Mouse (Mus musculus) urinary bladder, postnatal 10 days (tissue): Measurements from ENCODE around the gene Rc3h2.
A peak's percentile ranks its signal among the peaks of the same experiment; 100 is the strongest.

Source experiments
- DNase-seq: peaks from one replicate; pipeline ENCODE4 v3.0.0; 2022; ENCODE audit warnings: low spot score

Rc3h2 gene

DNA sequence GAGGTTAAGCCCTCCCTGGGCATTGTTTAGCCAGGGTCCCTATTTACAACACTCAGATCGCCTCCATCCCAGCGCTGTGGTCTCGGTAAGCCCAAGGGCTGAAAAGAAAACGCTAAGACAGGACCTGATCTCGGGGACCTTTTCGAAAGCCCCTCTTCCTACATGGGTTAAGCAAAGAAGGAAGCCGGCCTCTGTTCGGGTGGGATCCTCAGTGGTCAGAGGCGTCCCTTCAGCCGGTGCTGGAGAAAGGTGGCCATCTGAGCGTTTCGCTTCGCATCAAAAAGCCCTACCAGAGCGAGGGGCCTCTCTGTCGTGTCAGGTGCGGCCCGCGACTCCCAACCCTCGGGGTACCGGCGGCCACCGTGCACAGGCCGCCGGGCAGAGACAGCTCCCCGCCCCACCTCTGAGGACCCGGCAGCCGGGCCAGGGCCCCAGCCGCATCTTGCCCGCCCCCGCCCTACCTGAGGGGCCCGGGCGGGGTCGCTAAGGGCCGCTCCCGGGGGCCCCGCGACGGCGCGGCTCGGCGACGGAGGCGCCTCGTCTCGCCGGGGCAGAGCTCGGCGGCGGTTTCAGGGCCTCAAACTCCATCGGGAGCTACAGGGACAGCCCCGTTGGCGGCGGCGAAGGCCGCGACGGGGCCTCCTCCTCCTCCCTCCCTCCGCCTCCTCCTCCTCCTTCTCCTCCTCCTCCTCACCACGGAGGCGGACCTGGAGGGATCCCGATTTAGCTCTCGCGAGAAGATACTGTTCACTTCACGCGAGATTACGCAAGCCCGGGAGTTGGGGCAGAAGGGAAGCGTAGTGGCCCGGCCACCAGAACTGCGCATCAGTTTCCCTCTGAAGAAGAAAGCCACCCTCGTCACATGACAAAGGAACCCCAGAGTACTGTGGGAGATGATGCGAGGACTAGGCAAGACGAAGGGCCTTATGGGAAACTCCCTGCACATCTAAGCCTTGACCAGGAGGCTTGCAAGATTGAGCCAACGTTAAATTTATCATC, at the start of gene Rc3h2:
Gene Rc3h2 (minus strand): TSS at position 598 of the 999 bp plus-strand sequence.
- DNase-seq, result peak; percentile 85

DNA sequence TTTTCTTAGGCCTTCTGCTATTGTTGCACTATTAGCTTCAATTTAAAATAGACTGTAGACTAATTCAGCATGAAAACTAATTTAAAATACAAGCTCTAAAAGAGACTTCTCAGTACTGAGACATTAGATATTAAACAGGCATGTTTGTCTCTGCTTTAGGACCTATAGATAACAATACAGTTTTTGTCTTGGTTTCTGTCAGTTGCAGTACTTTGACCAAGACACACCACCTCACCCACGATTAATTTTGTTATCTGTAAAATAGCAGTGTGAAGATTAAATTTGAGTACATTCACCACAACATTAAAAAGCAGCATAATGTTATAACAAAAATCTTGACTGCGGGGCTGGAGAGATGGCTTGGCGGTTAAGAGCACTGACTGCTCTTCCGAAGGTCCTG, 43.6 kb upstream of the Rc3h2 start:
- DNase-seq, result no peak

DNA sequence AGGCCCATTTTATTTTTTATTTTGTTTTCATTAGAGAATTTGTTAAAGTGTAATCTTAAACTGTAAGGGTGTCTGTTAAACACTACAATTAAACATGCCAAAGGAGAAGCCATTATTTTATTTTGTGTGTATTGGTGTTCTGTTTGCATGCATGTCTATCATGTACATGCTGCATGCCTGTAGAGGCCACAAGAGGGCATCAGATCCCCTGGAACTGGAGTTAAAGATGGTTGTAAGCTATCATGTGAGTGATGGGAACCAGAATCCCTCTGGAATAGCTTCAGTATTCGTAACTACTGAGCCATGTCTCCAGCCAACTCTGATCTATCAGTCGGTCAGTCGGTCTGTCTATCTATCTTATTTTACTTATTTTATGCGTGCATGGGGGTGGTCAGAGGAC, 38.0 kb upstream of the Rc3h2 start:
- no peak for DNase-seq

DNA sequence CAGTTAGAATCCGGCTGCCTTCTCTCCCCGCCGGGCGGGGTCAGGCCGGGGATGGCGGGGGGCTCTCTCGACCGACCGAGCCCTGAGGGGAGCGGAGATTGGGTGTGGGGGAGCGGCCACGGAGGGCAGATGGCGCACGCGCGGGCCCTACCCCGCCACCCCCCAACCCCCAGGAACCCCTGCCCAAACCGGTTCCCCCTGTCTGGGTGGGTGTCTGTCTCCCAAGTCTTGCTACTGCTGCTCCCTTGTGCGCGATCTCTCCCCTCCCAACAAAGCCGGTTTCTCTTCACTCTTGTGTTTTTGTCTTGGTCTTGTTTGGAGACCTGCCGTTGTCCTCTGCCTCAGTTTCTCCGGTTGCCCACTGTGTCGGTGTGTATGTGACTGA, 29.7 kb upstream of the Rc3h2 start:
- DNase-seq, result no peak

DNA sequence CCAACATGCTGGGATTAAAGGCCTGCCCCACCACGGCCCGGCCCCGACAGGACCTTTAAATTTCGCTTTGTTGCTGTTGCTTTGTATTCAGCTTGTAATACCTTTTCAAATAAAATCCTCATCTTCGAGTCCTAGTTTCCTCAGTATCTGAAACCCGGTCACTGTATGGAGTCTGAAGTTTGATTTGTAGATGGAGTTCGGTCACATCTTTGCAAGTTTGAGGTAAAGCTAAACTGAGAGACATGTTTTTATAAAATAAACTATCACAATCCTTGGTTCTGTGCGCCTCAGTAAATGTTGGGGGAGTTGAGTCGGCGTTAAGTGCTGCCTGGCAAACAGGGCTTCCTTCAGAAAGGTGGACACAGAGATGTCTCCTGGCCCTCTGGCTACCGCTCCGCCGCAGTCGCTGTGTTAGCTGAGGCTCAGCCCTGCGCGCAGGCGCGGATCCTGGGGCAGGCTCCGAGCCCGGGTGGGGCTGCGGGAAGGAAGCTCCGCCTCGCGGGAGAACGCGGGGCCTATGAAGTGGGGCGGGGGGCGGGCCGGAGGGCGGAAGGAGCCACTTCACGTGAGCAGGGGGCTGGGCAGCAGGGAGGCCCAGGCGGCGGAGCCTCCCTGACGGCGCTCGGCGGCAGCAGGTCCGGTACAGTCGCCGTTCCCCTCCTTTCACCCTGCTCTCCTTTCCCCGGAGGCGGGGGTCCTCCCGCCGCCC, 29.1 kb upstream of the Rc3h2 start:
- peak; percentile 75 for DNase-seq

DNA sequence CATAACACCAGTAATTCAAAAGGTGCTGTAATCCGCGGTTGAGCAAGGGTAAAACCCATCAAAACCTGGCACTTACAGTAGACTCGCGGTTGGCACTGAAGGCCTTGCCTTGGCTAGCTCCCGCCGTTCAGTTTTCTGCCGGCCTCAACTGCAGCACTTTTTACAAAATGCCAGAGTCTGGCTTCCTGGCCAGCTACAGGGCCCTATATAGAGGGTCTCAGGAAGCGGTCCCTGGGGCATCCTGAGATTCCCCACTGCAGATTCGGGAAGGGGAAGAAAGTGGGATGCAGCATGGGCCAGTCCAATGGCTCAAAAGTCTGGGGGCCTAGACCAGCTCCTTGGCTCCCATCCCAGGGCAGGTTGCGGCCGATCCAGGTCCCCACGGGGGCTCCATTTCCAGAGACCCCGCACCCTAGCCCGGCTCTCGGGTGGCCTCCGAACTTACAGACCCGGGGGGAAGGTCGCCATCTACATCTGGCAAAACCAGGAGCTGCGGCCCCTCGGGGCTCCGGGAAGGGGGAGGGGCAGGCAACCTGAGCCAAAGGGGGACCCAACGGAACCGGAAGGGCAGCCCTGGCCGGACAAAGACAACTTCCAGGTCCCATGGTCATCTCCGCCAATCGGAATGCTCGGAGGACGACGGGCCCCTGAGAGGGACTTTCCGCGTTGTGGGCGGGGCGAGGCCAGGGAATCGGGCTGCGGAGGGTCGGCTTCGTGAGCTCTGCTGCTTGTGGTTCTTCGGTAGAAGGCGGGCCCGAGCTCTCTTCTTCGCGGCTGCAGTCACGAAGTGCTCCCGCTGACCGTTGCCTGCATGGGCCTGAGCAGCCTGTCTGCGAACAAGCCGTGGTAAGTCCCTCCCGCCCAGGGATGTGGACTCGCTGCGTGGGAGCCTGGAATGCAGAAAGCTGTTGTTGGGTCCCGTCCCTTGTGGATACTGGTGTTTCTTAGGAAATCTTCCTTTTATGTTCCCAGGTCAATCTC, 20.2 kb upstream of the Rc3h2 start, which contains the start of the genes Zbtb26, Zbtb6 and Rabgap1:
Gene Zbtb26 (minus strand): TSS at position 525 of the 981 bp plus-strand sequence.
Gene Zbtb6 (minus strand): TSS at position 561 of the 981 bp plus-strand sequence.
Gene Rabgap1 (plus strand): TSS at position 669 of the 981 bp plus-strand sequence.
- DNase-seq, result peak; percentile 81

DNA sequence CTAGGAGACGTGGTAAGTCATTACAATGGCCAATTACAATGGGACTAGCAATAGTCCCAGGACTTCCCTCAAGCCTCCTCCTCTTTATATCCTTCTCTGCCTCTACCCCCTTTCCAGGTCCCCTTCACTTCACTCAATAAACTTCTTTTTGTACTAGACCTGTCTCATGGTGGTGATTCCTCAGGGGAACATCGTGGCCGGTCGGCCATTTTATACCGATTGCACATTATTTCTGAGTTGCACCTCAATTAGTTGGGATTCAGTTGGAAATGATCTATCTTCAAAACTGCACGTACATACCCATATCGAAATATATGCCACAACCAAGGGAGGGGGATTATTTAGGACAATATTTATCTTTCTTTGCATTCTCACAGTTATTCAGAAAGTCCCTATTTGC, 8.9 kb upstream of the Rc3h2 start:
- no peak for DNase-seq

DNA sequence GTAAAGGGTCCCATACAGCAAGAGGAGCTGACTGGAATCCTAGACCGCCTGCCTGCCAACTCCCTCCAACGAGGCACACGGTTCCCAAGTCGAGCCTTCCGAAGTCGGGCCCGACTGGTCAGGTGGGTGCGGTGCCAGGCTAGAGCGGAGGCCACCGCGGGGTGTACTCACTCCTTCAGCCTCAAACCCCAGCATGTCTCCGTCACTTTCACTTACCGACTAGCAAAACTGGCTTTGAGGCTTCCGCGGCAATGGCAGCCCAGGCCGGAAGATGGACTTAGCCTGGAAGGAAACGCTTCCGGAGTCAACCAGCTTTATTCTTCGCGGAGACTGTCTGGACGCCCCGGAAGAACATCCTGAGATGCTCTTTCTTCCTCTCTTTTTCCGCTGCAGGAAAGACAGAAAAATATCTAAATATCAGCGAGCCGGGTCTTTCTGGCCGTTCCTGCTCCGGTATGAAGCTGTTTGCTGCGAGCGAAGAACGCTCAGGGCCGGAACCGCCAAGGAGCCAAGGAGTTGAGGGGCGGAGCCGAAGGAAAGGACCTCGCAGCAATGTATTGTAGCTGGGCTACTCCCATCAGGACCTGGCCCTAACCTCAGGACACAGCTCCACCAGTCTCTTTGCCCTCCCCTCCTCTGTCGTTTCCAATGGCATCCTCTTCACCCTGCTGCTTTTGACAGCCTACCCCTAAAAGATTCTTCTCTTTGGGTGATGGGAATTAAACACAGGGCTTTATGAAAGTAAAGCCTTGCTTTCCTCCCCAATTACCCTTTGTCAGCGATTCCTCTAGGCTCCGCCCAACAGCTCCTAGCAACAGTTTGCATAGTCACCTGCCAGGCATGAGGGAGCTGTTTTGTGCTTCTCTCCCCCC, 8.1 kb upstream of the Rc3h2 start:
- DNase-seq, result peak; percentile 44

DNA sequence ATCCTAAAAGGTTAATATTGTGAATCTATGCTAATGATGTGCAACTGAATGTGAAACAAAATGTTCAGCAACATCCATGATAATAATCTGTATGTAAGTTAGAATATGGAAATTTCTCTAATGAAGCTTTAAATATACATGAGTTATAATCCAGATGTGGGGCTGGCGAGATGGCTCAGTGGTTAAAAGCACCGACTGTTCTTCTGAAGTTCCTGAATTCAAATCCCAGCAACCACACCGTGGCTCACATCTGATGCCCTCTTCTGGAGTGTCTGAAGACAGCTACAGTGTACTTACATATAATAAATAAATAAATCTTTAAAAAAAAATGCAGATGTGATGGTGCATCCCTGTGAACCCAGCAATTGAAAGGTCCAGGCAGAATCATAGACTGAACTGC, 968 bp upstream of the Rc3h2 start:
- DNase-seq, result no peak

DNA sequence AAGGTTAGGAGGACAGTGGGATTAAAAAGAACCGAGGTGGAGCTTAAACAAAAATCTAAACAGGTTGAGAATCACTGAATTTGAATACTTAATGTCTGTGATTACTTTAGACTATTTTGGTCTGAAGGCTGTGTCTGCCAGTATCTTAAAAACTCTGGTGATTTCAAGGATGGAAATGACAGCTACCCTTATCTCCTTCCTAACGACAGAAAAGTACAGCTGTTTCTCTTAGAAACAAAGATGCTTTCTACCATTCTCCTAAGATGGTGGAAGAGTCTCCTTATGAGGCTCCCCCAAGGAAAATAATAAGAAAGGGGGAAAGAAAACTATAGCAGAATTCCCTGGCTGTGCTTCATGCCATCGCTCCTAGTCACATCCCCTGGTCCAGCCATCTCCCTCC, 800 bp downstream of the Rc3h2 start:
- DNase-seq, result no peak

DNA sequence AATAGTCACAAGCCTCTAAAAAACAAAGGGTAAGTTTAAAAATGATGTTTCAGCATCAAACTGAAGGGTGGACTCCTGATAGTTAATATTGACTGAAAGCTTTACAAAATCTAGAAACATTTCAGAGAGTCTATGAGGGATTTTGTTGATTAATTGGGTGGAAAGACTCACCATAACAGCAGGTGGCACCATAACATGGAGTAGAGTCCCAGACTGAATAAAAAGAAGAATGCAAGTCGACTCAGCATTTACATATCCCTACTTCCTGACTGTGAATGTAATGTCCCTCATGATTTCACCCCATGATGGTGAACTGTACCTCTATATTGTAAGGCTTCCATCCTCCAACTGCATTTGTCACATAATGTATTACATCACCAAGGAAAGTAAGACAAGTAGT, 27.2 kb downstream of the Rc3h2 start:
- no peak for DNase-seq

DNA sequence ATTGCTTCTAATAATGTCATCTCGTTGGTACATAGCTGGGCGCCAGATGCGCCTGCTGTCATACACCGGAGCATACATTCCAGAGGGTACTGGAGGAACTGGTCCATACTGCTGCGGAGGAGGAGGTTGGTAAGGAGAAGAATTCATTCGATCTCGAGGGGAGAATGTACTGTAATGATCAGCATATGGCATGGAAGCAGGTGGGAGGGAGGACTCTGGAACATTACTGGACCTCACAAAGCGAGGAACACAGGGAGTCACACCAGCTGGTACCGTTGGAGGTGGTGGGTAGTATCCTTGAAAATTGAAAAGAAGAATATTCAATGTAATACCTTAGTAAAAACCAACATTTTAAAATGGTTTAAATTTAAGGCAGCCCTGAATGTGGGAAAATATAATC, 39.8 kb downstream of the Rc3h2 start:
- no peak for DNase-seq

DNA sequence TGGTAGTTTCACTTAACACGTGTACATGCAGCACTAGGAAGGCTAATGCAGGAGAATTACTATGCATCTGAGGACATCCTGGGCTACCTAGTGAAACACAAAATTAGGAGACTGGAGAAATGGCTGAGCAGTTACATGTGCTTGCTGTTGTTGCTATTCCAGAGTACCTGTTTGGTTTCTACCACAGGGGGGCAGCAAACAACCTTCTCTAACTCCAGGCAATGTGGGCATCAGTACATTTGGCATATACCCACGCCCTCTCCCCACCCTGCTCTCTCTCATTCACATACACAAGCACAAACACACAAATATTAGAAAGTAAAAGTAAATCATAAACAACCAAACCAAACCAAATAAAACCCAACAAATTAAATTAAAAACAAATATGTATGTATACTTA, 42.5 kb downstream of the Rc3h2 start:
- DNase-seq, result no peak

DNA sequence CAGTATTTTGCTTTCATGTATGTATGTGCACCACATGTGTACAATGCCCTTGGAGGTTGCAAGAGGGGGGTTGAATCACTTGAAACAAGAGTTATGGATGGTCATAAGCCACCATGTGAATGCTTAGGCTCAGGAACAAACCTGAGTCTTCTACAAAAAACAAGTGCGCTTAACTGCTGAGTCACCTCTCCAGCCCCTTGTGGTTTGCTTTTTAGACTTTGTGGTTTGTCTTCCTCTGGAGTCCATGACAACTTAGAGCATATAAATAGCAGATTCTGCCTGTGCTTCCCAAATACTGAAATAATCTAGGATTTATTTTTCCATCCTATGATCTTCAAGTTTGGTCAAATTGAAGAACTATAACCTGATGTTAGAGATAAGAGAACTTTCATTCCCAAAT, 46.7 kb downstream of the Rc3h2 start:
- no peak for DNase-seq

DNA sequence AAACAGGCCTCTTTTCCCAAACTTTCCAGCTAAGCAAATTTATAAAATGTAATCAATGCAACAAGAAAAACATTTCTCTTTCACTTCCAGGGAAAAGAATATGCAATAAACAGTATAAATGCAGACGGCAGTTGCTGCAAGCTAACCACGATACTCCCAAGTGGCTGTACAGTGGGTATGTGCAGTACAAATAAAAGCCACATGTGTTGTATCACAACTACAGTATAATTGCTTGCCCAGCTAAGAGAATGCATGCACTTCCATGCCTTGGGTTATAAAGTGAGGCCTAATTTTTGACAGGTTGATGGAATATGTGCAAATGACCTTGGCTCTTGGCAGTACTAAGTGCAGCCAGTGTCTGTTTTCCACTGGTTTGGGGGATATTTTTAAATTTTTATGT, 52.1 kb downstream of the Rc3h2 start:
- no peak for DNase-seq

DNA sequence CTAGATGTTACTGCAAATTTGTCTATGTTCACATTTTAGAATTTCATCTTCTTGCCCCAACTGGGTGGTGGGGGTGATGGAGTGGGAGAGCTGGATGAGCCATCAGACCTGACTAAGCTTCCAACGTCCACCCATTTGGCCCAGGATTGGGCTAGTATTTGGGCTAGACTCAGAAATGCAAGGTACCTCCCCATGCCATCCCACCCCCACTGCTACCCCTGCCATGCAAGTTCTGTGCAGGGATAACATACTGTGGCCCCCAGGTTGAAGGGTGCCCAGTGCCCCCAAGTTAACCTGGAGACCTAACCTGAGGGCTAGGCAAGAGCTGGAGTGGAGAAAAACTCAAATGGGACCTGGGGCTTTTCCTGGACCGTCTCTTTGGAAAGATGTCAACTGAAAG, 62.8 kb downstream of the Rc3h2 start:
- no peak for DNase-seq

DNA sequence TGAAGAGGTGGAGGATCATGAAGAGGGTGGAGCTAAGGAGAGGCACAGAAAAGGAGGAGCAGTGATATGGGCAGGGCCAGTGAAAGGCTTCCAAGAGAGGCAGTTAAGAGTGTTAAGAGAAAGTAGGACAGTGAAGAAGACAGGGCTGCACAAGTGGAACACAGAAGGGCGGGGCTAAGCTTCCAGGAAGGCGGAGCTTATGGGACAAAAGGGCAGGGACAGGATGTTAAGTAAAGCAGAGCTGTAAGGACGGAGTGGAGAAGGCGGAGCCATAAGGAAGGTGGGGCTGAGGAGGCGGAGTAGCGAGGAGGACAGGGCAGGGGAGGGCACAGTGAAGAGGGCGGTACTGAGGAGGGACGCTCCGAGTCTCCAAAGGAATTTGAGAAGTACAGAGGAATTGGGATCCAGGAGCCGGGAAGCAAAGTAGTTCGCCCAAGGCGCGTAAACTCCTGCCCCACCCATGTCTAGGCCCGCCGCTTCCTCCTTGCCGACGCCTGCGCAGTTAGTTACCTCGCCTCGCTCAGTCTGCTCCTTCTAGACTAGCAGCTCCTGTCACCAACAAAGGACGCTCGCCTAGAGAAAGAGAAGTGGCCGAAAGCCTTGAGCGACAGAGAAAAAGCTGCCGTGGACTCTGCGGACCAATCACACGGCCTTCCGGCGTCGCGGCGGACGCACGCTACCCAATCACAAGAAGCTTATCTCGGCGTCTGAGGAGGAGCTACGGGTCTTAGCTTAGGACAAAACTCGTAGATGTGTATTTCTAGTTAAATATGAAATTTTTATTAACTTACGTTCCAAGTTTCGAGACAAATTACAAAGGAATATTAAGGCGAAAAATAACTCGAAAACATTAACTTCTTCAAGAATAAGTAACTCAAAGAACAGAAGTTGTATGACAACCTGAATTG, 63.8 kb downstream of the Rc3h2 start, which contains the start of gene Pdcl:
Gene Pdcl (minus strand): TSS at position 700 of the 908 bp plus-strand sequence.
- DNase-seq, result peak; percentile 56

DNA sequence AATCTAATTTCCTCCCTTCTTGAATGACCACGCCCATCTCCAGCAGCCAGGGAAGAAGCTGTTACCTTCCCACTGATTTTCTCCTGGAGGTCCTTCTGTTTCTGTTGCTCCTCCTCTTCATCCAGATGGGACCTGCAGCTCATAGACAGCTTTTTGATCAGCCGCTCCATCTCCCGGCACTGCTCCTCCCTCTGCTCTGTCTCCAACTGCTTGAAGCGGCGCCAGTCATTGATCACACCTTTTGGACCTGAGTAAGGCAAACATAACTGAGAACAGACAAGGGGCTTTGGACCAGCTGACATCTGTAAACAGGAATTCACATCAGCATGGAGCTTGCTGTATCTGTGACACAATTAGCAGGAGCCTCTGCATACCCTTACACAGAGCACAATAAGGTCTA, 67.1 kb downstream of the Rc3h2 start:
- DNase-seq, result no peak

DNA sequence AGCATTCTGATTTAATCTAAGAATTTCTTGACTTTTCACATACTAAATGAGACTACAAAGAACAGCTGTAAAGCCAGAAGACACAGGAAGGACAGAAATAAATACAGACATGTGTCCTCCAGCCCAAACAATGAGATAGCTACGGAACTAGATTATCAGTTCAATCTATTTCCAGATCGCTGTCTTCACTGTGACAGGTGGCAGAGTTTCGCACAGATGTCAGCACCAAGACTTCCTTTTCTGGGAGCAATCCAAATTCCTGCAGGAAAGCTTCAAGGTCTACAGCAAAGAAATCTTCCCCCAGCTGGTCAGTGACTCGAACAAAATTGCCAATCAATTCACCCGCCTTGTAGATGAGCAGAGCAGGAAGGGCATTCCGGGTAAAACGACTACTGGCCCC, 71.0 kb downstream of the Rc3h2 start:
- DNase-seq, result no peak
